Mouse (Mus musculus) cerebellum, adult 2 months (tissue): Measurements from ENCODE around the gene Tmem239.

ENCODE experiments used
- CTCF ChIP-seq: fragments of 200-500 bp; IDR thresholded peaks from 2 replicates; pipeline ENCODE4 v1.5.1; 2011; ENCODE audit warnings: low read depth, mild to moderate bottlenecking, control low read depth, low read length, moderate library complexity, borderline replicate concordance; ENCODE audit not compliant: insufficient read depth
- POLR2A ChIP-seq: fragments of 200-500 bp; IDR thresholded peaks from 2 replicates; pipeline ENCODE4 v1.6.1; 2011; ENCODE audit warnings: low read length, control low read depth, borderline replicate concordance; ENCODE audit not compliant: insufficient read depth

DNA sequence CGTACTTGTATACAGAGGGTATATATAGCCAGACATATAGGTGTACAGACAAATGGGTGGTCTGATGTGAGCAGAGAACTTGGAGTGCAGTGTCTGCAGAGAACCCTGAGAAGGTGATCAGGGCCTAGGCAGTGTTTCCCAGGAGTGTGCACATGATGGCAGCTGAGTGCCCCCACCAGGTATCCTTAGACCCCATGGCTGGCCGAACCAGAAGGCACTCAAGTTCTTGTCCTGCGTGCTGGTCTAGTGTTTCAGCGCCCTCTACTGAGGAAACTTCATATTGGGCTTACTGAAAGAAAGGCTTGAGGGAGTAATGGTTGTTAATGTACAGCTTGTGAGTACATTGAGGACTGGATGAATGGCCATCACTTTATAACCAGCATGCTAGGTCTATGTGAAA, 26.9 kb downstream of the Tmem239 start:
- TF ChIP-seq CTCF (peak; percentile 52; the same call in 1 of the 2 replicates), POLR2A (no peak)
